Mouse (Mus musculus) forebrain, postnatal 0 days (tissue): ENCODE measurements at regions not wholly inside any gene's neighbourhood (a gene's known extent, or its start where the extent isn't known, plus 50 kb on each side); places are given as distances from the start of the nearest gene placed in this dataset.
A peak's percentile ranks its signal among the peaks of the same experiment; 100 is the strongest.

Experiments
- ATAC-seq: fragments of 200-750 bp; cut with Nextera tagmentation; 2 replicates; pipeline ENCODE4 v1.8.0; 2017; ENCODE audit warnings: mild to moderate bottlenecking, moderate library complexity
- DNase-seq: peaks from one replicate; pipeline ENCODE4 v3.0.0-alpha.2; 2015
- H3K27ac ChIP-seq: fragments of 300-500 bp; sonication (generic); 2 replicates; pipeline ENCODE4 v1.5.1; 2014; ENCODE audit warnings: low read depth, mild to moderate bottlenecking, antibody characterized with exemption, low read length, moderate library complexity, mixed read lengths
- H3K27me3 ChIP-seq: fragments of 300-500 bp; sonication (generic); 2 replicates; pipeline ENCODE4 v1.6.1; 2014; ENCODE audit warnings: mild to moderate bottlenecking, low read length, mixed read lengths; ENCODE audit not compliant: insufficient read depth
- H3K36me3 ChIP-seq: fragments of 300-500 bp; sonication (generic); 2 replicates; pipeline ENCODE4 v1.6.1; 2014; ENCODE audit warnings: mild to moderate bottlenecking, moderate library complexity; ENCODE audit not compliant: insufficient read depth
- H3K4me1 ChIP-seq: fragments of 300-500 bp; sonication (generic); 2 replicates; pipeline ENCODE4 v1.6.1; 2014; ENCODE audit warnings: antibody characterized with exemption; ENCODE audit not compliant: insufficient read depth
- H3K4me2 ChIP-seq: fragments of 300-500 bp; sonication (generic); 2 replicates; pipeline ENCODE4 v1.6.1; 2014; ENCODE audit warnings: low read depth, mild to moderate bottlenecking, moderate library complexity
- H3K4me3 ChIP-seq: fragments of 300-500 bp; sonication (generic); 2 replicates; pipeline ENCODE4 v1.5.1; 2014; ENCODE audit warnings: low read depth, low read length, mixed read lengths
- H3K9ac ChIP-seq: fragments of 300-500 bp; sonication (generic); 2 replicates; pipeline ENCODE4 v1.6.1; 2014; ENCODE audit warnings: mild to moderate bottlenecking
- H3K9me3 ChIP-seq: fragments of 300-500 bp; sonication (generic); 2 replicates; pipeline ENCODE4 v1.6.1; 2016; ENCODE audit warnings: low read length
- CTCF ChIP-seq: sonication (generic); IDR thresholded peaks from 2 replicates; pipeline ENCODE4 v1.5.1; 2016; ENCODE audit warnings: antibody characterized with exemption, control low read depth, low read depth
- WGBS: fragments of 180-500 bp; shearing (Covaris S2); extraction: QIAGEN DNeasy Blood & Tissue Kit; methylation state at CpG from one replicate; pipeline ENCODE4 v1.1.7; 2014; 5-methylcytosine and 5-hydroxymethylcytosine counted together

GRCm38 (mm10) chr2:124740848-124741247 is 327.1 kb upstream of the Slc24a5 start:
- ATAC-seq (no peak), DNase-seq (no peak)
- H3K9ac ChIP-seq: no peak overlapping the region
- H3K4me2 ChIP-seq: no peak overlapping the region
- no peaks in the 10 kb centered on the region for H3K36me3 ChIP-seq
- H3K9me3 ChIP-seq: no peaks in the 10 kb centered on the region
- no peaks in the 10 kb centered on the region for H3K27me3 ChIP-seq
- 45% methylated on average over 13 of the region's 13 CpGs for WGBS
- peaks cover 3% of the 10 kb centered on the region for H3K4me1 ChIP-seq
- H3K27ac ChIP-seq: no peak overlapping the region
- H3K4me3 ChIP-seq: no peak overlapping the region
- TF ChIP-seq CTCF: no peak

- no peak for DNase-seq
- no peak overlapping the region for H3K4me3 ChIP-seq
- no peaks in the 10 kb centered on the region for H3K36me3 ChIP-seq
- no peak overlapping the region for H3K27ac ChIP-seq
- H3K9me3 ChIP-seq: no peaks in the 10 kb centered on the region
- WGBS: 81% methylated on average over 2 of the region's 2 CpGs
- no peaks in the 10 kb centered on the region for H3K27me3 ChIP-seq
- ATAC-seq: no peak
- no peak for TF ChIP-seq CTCF
- no peak overlapping the region for H3K9ac ChIP-seq
- no peak overlapping the region for H3K4me2 ChIP-seq
- peaks cover 7% of the 10 kb centered on the region for H3K4me1 ChIP-seq
Observed at GRCm38 (mm10) chr2:124742964-124743363, 325.0 kb upstream of the Slc24a5 start.

GRCm38 (mm10) chr2:124745045-124745444 is 322.9 kb upstream of the Slc24a5 start:
- no peak for TF ChIP-seq CTCF
- WGBS: 85% methylated on average over 2 of the region's 2 CpGs

GRCm38 (mm10) chr2:124747119-124747518 is 320.8 kb upstream of the Slc24a5 start:
- Histone ChIP-seq H3K27ac (no peak overlapping the region), H3K9ac (no peak overlapping the region), H3K4me2 (no peak overlapping the region), H3K4me3 (no peak overlapping the region), H3K36me3 (no peaks in the 10 kb centered on the region), H3K27me3 (no peaks in the 10 kb centered on the region), H3K4me1 (peaks cover 7% of the 10 kb centered on the region), H3K9me3 (no peaks in the 10 kb centered on the region)
- no peak for TF ChIP-seq CTCF
- ATAC-seq (no peak), DNase-seq (no peak)
- 80% methylated on average over 1 of the region's 1 CpGs for WGBS

More at GRCm38 (mm10) chr2:124745045-124745444, 322.9 kb upstream of the Slc24a5 start:
- Histone ChIP-seq H3K36me3 (no peaks in the 10 kb centered on the region), H3K4me3 (no peak overlapping the region), H3K27ac (no peak overlapping the region), H3K9me3 (no peaks in the 10 kb centered on the region), H3K4me1 (peaks cover 7% of the 10 kb centered on the region), H3K9ac (no peak overlapping the region), H3K4me2 (no peak overlapping the region), H3K27me3 (no peaks in the 10 kb centered on the region)
- DNase-seq (no peak), ATAC-seq (no peak)

DNA sequence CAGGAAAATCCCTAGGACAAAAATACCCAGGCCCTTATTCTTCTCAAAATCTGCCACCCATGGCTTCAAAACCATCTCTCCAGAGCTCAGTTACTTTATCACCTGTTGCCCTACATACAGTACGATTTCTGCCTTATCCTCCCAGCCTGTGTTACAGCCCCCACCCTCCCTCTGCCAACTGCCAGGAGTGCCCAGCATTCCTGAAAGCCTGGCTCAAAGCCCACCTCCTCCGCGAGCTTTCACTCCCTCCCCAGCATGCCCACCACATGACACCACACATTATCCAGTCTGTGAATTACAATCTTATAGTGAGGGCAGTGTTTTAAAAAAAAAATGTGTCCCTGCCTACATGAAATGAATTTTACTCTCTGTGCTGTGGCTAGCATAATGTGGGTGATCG is 320.3 kb upstream of the Slc24a5 start:
- Histone ChIP-seq H3K4me1 (peaks cover 7% of the 10 kb centered on the region), H3K9me3 (no peaks in the 10 kb centered on the region), H3K4me2 (no peak overlapping the region), H3K27me3 (no peaks in the 10 kb centered on the region), H3K4me3 (no peak overlapping the region), H3K9ac (no peak overlapping the region), H3K36me3 (no peaks in the 10 kb centered on the region), H3K27ac (no peak overlapping the region)
- 29% methylated on average over 4 of the region's 4 CpGs for WGBS
- DNase-seq: peak; percentile 41
- no peak for TF ChIP-seq CTCF
- ATAC-seq: peak; percentile 71

- no peaks in the 10 kb centered on the region for H3K9me3 ChIP-seq
- ATAC-seq (no peak), DNase-seq (no peak)
- WGBS: 79% methylated on average over 4 of the region's 4 CpGs
- H3K36me3 ChIP-seq: no peaks in the 10 kb centered on the region
- no peaks in the 10 kb centered on the region for H3K27me3 ChIP-seq
- H3K9ac ChIP-seq: no peak overlapping the region
- no peak overlapping the region for H3K4me3 ChIP-seq
- H3K4me1 ChIP-seq: 0 out of 2 replicates have a peak, but pooled peaks cover 4% of the 10 kb centered on the region
- H3K27ac ChIP-seq: no peak overlapping the region
- no peak overlapping the region for H3K4me2 ChIP-seq
- no peak for TF ChIP-seq CTCF
Observed at GRCm38 (mm10) chr2:124751832-124752231, 316.1 kb upstream of the Slc24a5 start.

DNA sequence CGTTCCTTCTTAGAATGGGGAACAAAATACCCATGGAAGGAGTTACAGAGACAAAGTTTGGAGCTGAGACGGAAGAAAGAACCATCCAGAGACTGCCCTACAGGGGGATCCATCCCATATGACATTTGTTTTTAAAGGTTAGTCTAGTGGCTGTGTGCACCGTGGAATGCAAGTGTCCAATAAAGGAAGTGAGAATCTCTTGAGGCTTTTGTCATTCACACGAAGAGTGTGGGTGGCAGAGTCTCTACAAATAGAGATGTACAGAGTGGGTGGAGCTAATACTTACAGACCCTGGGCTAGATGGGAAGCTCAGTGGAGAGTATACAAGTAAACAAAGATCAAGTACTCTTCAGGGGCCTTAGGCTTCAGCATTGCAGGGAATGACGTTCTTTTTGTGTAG is 314.2 kb upstream of the Slc24a5 start:
- Histone ChIP-seq H3K36me3 (no peaks in the 10 kb centered on the region), H3K27me3 (no peaks in the 10 kb centered on the region), H3K4me3 (no peak overlapping the region), H3K9me3 (no peaks in the 10 kb centered on the region), H3K4me1 (no peaks in the 10 kb centered on the region), H3K27ac (no peak overlapping the region), H3K9ac (no peak overlapping the region), H3K4me2 (no peak overlapping the region)
- no peak for TF ChIP-seq CTCF
- ATAC-seq (no peak), DNase-seq (no peak)
- WGBS: 84% methylated on average over 5 of the region's 5 CpGs

GRCm38 (mm10) chr2:124755244-124755643 is 312.7 kb upstream of the Slc24a5 start:
- TF ChIP-seq CTCF: no peak
- DNase-seq: no peak
- ATAC-seq: no peak
- H3K27ac ChIP-seq: no peak overlapping the region
- H3K4me1 ChIP-seq: no peaks in the 10 kb centered on the region
- no peaks in the 10 kb centered on the region for H3K9me3 ChIP-seq
- H3K27me3 ChIP-seq: no peaks in the 10 kb centered on the region
- H3K4me3 ChIP-seq: no peak overlapping the region
- no peak overlapping the region for H3K9ac ChIP-seq
- no peaks in the 10 kb centered on the region for H3K36me3 ChIP-seq
- WGBS: 92% methylated on average over 4 of the region's 4 CpGs
- no peak overlapping the region for H3K4me2 ChIP-seq
